Mouse (Mus musculus) intestine, embryonic 16.5 days (tissue): ENCODE data around the gene Aebp2. TPM values are rescaled to one million over a fixed set of nuclear protein-coding genes. Genes with fewer than 3 reads are reported as not detected.
"Not testable (repeated sequence)": the region's sequence is repeated elsewhere in the genome, so short reads cannot be mapped to it uniquely, and the experiment has no call there.

Source experiments
- ATAC-seq: fragments of 200-750 bp; cut with Nextera tagmentation; 2 replicates; pipeline ENCODE4 v1.8.0; 2017; ENCODE audit warnings: moderate TSS enrichment, moderate library complexity
- H3K27ac ChIP-seq: fragments of 300-500 bp; sonication (generic); 2 replicates; pipeline ENCODE4 v1.5.1; 2014; ENCODE audit warnings: mild to moderate bottlenecking, low read length
- H3K27me3 ChIP-seq: fragments of 300-500 bp; sonication (generic); replicated peaks from 2 replicates; pipeline ENCODE4 v1.6.1; 2014; ENCODE audit warnings: low read length, control low read depth, mixed read lengths; ENCODE audit not compliant: control insufficient read depth, insufficient read depth
- H3K36me3 ChIP-seq: fragments of 300-500 bp; sonication (generic); 2 replicates; pipeline ENCODE4 v1.6.1; 2014; ENCODE audit warnings: low read length, control low read depth; ENCODE audit not compliant: control insufficient read depth, insufficient read depth
- H3K4me1 ChIP-seq: fragments of 300-500 bp; sonication (generic); 2 replicates; pipeline ENCODE4 v1.6.1; 2014; ENCODE audit warnings: low read length, control low read depth, mixed read lengths; ENCODE audit not compliant: control insufficient read depth, insufficient read depth
- H3K4me2 ChIP-seq: fragments of 300-500 bp; sonication (generic); 2 replicates; pipeline ENCODE4 v1.6.1; 2014; ENCODE audit warnings: low read depth, low read length, control low read depth
- H3K4me3 ChIP-seq: fragments of 300-500 bp; sonication (generic); 2 replicates; pipeline ENCODE4 v1.5.1; 2014; ENCODE audit warnings: mild to moderate bottlenecking, low read length
- H3K9ac ChIP-seq: fragments of 300-500 bp; sonication (generic); 2 replicates; pipeline ENCODE4 v1.6.1; 2014; ENCODE audit warnings: low read depth, low read length
- H3K9me3 ChIP-seq: fragments of 300-500 bp; sonication (generic); 2 replicates; pipeline ENCODE4 v1.6.1; 2016; ENCODE audit warnings: low read length, control low read depth; ENCODE audit not compliant: control insufficient read depth
- WGBS: fragments of 180-500 bp; shearing (Covaris S2); extraction: QIAGEN DNeasy Blood & Tissue Kit; methylation state at CpG from one replicate; pipeline ENCODE4 v1.1.7; 2014; 5-methylcytosine and 5-hydroxymethylcytosine counted together
- polyA plus RNA-seq: library from polyadenylated mRNA; unstranded; fragments of >200 nt; fragmentation: Nextera tagmentation; extraction: Ambion mirVana; gene quantifications from 2 replicates; pipeline ENCODE4 v1.2.1, GENCODE M21; 2015

Aebp2 gene
- polyA plus RNA-seq, 1 experiment from 2014 or later, result 7.3 TPM

DNA sequence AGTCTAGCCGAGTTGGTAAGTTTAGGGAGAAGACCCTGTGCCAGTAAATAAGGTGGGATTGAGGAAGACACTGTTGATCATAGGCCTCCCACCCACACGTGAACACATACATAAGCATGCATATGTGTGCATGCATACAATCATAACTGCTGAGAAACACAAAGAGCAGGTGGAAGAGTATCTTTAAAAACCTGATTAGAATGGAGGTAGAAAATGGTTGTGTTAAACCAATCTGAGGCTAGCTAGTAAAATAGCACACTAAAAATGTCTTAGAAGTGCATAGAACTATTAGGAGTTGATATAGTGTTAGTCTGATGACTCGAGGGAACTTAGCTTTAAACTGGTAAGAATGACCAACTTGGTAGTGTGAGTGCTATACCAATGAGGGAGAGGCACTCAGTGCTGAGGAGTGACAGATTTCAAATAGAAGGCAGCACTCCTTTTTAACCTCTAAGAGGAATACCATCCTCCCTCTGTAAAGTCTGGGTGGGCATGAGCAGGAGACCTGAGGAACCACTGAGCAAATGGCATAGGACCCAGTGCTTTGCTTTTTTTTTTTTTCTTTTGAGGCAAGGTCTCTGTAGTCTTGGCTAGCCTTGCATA is 35.6 kb downstream of the Aebp2 start:
- no peak for ATAC-seq
- Histone ChIP-seq H3K4me1 (no peaks in the 10 kb centered on the region), H3K4me2 (no peak overlapping the region), H3K9ac (no peak overlapping the region), H3K4me3 (no peak overlapping the region), H3K27ac (no peak overlapping the region), H3K36me3 (no peaks in the 10 kb centered on the region), H3K27me3 (no peaks in the 10 kb centered on the region), H3K9me3 (no peaks in the 10 kb centered on the region)
- WGBS, result 81% methylated on average over 3 of the region's 3 CpGs

DNA sequence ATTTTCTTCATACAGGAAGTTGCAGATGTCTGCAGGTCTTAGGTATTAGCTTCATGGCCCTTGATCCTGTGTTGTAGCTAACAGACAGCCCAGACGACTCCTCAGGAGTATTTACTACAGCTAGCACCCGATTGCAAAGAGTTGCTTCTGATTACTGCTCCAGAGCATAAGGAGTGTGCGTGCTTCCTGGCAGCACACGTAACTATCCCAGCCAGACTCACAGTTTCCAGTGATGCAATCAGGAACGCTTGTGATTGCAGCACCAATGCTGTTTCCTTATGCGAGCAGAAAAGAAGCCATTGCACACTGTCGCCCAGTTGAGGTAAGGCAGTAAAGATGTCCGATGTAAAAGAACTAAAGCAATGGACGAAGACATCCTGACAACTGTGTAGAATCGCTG is 38.6 kb downstream of the Aebp2 start:
- Histone ChIP-seq H3K27ac (peak overlapping the region; percentile 28; the same call in 1 of the 2 replicates), H3K9me3 (no peaks in the 10 kb centered on the region), H3K27me3 (no peaks in the 10 kb centered on the region), H3K4me2 (no peak overlapping the region), H3K36me3 (no peaks in the 10 kb centered on the region), H3K4me1 (peaks cover 2% of the 10 kb centered on the region; the same call in 1 of the 2 replicates), H3K4me3 (no peak overlapping the region), H3K9ac (no peak overlapping the region)
- peak; percentile 46 for ATAC-seq
- WGBS, result 84% methylated on average over 10 of the region's 10 CpGs

DNA sequence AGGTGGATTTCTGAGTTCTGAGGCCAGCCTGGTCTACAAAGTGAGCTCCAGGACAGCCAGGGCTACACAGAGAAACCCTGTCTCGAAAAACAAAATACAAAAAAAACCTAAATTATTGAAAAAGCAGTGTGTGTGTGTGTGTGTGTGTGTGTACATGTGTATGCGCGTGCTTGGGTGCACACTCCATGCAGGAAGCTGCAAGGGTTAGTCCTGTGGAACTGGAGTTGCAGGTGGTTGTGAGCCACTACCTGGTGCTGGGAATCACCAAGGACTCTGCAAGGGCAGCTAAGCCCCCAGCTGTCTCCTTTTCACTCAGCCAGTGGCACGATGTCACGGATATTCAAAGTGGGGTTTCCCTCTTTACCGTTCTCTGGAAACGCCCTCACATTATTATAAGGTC is 39.3 kb downstream of the Aebp2 start:
- Histone ChIP-seq H3K9ac (no peak overlapping the region), H3K9me3 (no peaks in the 10 kb centered on the region), H3K4me2 (no peak overlapping the region), H3K36me3 (no peaks in the 10 kb centered on the region), H3K27me3 (no peaks in the 10 kb centered on the region), H3K27ac (no peak overlapping the region), H3K4me1 (peaks cover 7% of the 10 kb centered on the region; the same call in 1 of the 2 replicates), H3K4me3 (no peak overlapping the region)
- no peak for ATAC-seq
- WGBS, result 89% methylated on average over 7 of the region's 7 CpGs

DNA sequence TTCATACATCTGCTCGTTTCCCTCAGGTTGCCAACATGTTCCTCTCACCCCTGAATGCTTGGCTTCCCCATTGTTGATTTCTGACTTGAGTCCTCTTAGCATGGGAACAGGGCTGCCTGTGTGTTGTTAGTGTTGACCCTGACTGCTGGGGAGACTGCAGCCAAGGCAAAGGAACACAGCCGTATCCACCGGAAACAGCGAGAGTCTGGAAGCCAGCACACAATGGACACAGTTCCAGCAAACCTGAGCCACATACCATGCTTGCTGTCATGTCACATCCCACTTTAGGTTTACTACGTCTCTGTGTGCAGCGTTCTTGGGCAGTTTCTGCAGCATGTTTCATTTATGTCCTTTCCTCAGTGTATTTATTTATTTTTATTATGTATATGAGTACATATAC is 39.8 kb downstream of the Aebp2 start:
- Histone ChIP-seq H3K4me1 (peaks cover 7% of the 10 kb centered on the region; the same call in 1 of the 2 replicates), H3K36me3 (no peaks in the 10 kb centered on the region), H3K4me2 (no peak overlapping the region), H3K9me3 (no peaks in the 10 kb centered on the region), H3K4me3 (no peak overlapping the region), H3K9ac (no peak overlapping the region), H3K27me3 (no peaks in the 10 kb centered on the region), H3K27ac (no peak overlapping the region)
- no peak for ATAC-seq
- WGBS, result 75% methylated on average over 6 of the region's 6 CpGs

DNA sequence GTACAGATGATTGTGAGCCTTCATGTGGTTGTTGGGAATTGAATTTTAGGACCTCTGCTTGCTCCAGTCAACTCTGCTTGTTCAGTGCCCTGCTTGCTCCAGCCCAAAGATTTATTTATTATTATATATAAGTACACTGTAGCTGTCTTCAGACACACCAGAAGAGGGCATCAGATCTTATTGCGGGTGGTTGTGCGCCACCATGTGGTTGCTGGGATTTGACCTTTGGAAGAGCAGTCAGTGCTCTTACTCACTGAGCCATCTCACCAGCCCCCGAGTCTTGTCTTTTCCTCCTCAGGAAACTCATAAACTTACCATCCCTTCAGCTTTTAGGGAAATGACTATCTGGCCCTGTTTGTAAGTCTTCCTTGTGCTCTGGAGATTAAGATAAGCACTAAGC is 40.2 kb downstream of the Aebp2 start:
- not testable (repeated sequence) for H3K9me3 ChIP-seq, H3K4me2 ChIP-seq, ATAC-seq, H3K27ac ChIP-seq, H3K36me3 ChIP-seq, H3K27me3 ChIP-seq, H3K4me3 ChIP-seq, H3K9ac ChIP-seq, H3K4me1 ChIP-seq
- WGBS, result 38% methylated on average over 3 of the region's 3 CpGs

DNA sequence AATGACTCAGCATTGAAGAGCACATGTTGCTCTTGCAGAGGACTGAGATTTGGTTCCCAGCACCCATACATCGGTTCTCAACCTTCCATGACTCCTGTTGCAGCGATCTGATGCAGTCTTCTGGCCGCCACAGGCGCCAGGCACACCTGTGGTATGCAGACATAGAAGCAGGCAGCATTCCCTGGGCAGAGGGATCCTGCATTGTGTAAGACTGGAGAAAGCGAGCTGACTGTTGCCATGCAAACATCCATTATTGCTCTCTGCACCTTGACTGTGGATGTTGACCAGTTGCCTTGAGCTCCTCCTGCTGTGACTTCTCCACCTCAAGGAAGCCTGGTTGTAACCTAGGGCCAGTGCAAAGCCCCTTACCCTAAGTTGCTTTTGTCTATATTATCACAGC is 42.1 kb downstream of the Aebp2 start:
- no peak overlapping the region for H3K4me3 ChIP-seq
- no peak for ATAC-seq
- no peaks in the 10 kb centered on the region; the same call in 1 of the 2 replicates for H3K9me3 ChIP-seq
- H3K4me1 ChIP-seq, result peaks cover 7% of the 10 kb centered on the region; the same call in 1 of the 2 replicates
- no peak overlapping the region for H3K27ac ChIP-seq
- 83% methylated on average over 5 of the region's 5 CpGs for WGBS
- H3K4me2 ChIP-seq, result no peak overlapping the region
- no peak overlapping the region for H3K9ac ChIP-seq
- no peaks in the 10 kb centered on the region for H3K27me3 ChIP-seq
- H3K36me3 ChIP-seq, result no peaks in the 10 kb centered on the region

DNA sequence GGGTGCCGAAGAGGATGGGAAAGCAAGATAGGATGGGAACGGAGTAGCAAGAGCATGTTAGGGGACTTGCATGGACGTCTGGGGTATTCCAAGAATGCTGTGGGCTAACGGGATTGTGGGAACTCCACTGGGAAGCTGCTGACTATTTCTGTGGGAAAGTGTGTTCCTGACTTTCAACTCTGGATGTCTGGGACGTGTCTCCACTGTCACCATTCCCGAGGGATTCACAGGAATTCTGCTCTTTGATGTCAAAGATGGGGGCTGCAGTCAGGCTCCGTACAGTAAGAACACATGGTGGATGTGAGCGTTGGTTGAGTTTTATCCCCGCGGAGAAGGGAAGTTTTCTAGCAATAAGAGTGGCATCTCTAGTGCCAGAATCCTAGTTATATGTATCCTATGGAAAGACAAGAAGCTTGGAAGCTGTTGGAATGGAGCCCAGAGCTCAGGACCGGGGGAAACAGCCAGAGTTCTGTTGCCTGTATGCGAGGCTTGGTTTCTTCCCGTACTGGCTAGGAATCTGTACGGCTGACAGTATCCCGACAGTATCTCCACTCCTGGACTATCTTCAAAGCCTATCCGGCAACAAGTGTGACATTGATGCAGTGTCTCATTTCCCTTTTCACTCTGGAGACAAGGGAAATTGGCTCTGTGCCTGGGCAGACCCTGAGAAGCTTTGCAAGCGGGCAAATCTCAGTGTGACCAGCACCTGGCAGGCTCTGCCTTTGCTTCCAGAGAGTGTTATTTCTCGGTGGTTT is 44.2 kb downstream of the Aebp2 start:
- Histone ChIP-seq H3K36me3 (no peaks in the 10 kb centered on the region), H3K27ac (no peak overlapping the region; the same call in 1 of the 2 replicates), H3K4me1 (peaks cover 7% of the 10 kb centered on the region; the same call in 1 of the 2 replicates), H3K9me3 (peaks cover 3% of the 10 kb centered on the region), H3K9ac (no peak overlapping the region), H3K4me3 (no peak overlapping the region), H3K4me2 (peak overlapping the region; percentile 13; the same call in 1 of the 2 replicates), H3K27me3 (no peaks in the 10 kb centered on the region)
- peak; percentile 21; the same call in 1 of the 2 replicates for ATAC-seq
- 40% methylated on average over 18 of the region's 18 CpGs for WGBS

DNA sequence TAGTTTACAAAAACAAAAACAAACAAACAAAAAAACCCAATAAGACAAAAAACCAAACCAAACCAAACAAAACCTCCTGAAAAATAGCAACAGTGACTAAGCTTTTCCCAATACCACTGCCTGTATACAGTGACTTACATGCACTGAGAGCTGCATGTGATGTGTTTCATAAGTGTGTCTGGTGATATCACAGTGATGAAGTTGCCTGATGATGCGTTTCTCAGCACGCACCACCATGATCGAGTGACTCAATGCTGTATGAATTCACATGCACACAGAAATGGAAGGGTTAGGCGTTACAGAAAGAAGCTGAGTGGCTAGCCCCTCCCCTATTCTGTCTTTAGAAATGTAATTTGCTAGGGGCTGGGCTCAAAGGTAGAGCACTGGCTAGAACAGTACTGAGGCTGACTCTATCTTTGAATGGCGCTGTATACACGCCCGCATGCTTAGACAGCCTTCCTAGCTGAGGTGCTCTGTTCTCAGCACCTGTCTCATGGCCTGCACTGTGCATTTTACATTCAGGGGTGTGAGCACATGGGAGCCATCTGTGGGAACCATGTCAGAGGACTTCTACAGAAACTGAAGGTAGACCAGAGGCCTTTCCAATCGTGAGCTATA is 44.9 kb downstream of the Aebp2 start:
- no peak overlapping the region for H3K27ac ChIP-seq
- H3K4me1 ChIP-seq, result peaks cover 7% of the 10 kb centered on the region; the same call in 1 of the 2 replicates
- 0 out of 2 replicates have a peak, but pooled peaks have one; percentile 37 for ATAC-seq
- H3K36me3 ChIP-seq, result no peaks in the 10 kb centered on the region
- no peak overlapping the region for H3K9ac ChIP-seq
- no peaks in the 10 kb centered on the region for H3K27me3 ChIP-seq
- H3K9me3 ChIP-seq, result peaks cover 3% of the 10 kb centered on the region
- no peak overlapping the region for H3K4me3 ChIP-seq
- WGBS, result 84% methylated on average over 8 of the region's 8 CpGs
- no peak overlapping the region for H3K4me2 ChIP-seq

DNA sequence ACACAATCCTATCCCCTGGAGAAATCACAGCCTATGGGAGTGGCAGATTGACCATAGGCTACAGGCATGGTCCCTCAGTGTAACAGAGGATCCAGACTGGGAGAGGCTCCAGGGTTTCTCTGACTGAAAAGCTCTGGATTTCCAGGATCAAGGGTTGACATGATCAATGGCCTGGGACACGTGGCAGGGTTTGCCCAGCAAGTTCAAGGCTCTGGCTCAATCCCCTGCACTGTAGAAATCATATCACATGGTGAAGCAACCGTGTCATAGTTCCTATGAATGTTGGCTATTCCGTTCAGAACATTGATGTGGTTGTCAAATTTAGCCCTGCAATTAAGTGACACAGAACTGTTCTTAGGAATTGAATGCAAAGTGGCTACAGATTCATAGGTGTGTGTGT is 52.0 kb downstream of the Aebp2 start:
- Histone ChIP-seq H3K9me3 (peaks cover 3% of the 10 kb centered on the region; the same call in 1 of the 2 replicates), H3K4me3 (no peak overlapping the region), H3K9ac (no peak overlapping the region), H3K27me3 (no peaks in the 10 kb centered on the region), H3K36me3 (no peaks in the 10 kb centered on the region), H3K4me1 (0 out of 2 replicates have a peak, but pooled peaks cover 10% of the 10 kb centered on the region), H3K27ac (no peak overlapping the region), H3K4me2 (no peak overlapping the region)
- 67% methylated on average over 3 of the region's 3 CpGs for WGBS
- ATAC-seq, result peak; percentile 39; the same call in 1 of the 2 replicates
